Mouse (Mus musculus): ENCODE results near the gene Gpc5. TPM values are rescaled to one million over a fixed set of nuclear protein-coding genes. Genes with fewer than 3 reads are reported as not detected.

Gpc5 gene
- polyA plus RNA-seq, 1 experiment from 2014 or later = 0.09 TPM

DNA sequence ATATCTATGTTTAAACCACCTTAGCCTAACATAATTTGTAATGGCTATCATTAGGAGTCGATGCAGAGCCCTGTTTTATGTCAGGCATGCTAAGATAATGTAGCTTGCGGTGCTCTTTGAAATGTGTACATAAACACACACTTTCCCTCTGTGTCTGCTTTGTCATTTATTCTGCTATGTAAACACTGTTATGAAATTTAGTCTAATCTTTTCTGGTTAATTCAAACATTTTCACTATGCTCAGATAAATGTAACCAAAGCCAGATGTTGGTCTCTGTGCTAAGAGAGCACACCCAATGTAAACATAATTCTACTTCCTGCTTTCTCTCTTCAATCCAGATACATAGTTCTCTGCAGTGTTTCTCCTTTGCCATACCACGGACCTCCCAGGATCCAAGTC is 1256.5 kb downstream of the Gpc5 start:
- ATAC-seq = no peak
- no peak overlapping the region for H3K27ac ChIP-seq (ENCODE audit: low read depth, low read length)

DNA sequence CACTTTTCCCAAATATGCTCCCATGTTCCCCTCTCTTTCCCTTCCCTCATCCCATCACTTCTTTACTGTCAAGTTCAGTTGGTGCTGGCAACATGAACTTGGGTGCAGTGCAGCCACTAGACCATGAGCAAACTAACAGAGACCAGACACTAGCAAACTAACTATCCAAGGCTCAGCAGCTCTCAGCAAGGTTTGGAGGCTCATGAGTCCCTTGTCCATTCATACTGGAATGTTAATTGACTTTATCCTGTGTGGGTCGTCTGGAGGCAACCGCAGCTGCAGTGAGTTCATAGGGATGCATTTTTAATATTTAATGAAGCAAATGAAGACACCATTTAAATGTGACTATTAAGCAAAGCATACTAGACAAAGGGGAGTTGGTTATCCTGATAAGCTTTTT is 1292.6 kb downstream of the Gpc5 start:
- Histone ChIP-seq H3K4me2 (replicated peaks; ENCODE audit: low read depth) (no peak overlapping the region), H3K27ac (ENCODE audit: low read depth, low read length) (no peak overlapping the region), H3K9me3 (ENCODE audit: control insufficient read depth) (no peaks in the 10 kb centered on the region), H3K27me3 (replicated peaks; ENCODE audit: control insufficient read depth, insufficient read depth, low read length) (no peaks in the 10 kb centered on the region), H3K4me1 (replicated peaks; ENCODE audit: control insufficient read depth, insufficient read depth, low read length) (no peaks in the 10 kb centered on the region), H3K4me3 (ENCODE audit: low read depth, low read length) (no peak overlapping the region), H3K36me3 (ENCODE audit: control insufficient read depth, insufficient read depth) (no peaks in the 10 kb centered on the region), H3K9ac (ENCODE audit: low read depth, low read length) (no peak overlapping the region)
- ATAC-seq = no peak
- TF ChIP-seq CTCF (IDR thresholded peaks at IDR 0.05; ENCODE audit: low read depth) = no peak
- WGBS = 81% methylated on average over 2 of the region's 2 CpGs

More for the DNA sequence above, 1256.5 kb downstream of the Gpc5 start:
- H3K36me3 ChIP-seq (ENCODE audit: control insufficient read depth, insufficient read depth) = no peaks in the 10 kb centered on the region
- no peaks in the 10 kb centered on the region for H3K27me3 ChIP-seq (replicated peaks; ENCODE audit: control insufficient read depth, insufficient read depth, low read length)
- no peak overlapping the region for H3K4me3 ChIP-seq (ENCODE audit: low read depth, low read length)
- TF ChIP-seq CTCF (IDR thresholded peaks at IDR 0.05; ENCODE audit: low read depth) = no peak
- WGBS = 23% methylated on average over 3 of the region's 3 CpGs
- H3K9ac ChIP-seq (ENCODE audit: low read depth, low read length) = no peak overlapping the region
- no peaks in the 10 kb centered on the region for H3K9me3 ChIP-seq (ENCODE audit: control insufficient read depth)
- H3K4me2 ChIP-seq (replicated peaks; ENCODE audit: low read depth) = no peak overlapping the region
- no peaks in the 10 kb centered on the region for H3K4me1 ChIP-seq (replicated peaks; ENCODE audit: control insufficient read depth, insufficient read depth, low read length)

GRCm38 (mm10) chr14:116415511-116415910 is 1323.5 kb downstream of the Gpc5 start:
- Histone ChIP-seq H3K27ac (ENCODE audit: low read depth, low read length) (no peak overlapping the region), H3K27me3 (replicated peaks; ENCODE audit: control insufficient read depth, insufficient read depth, low read length) (no peaks in the 10 kb centered on the region), H3K36me3 (ENCODE audit: control insufficient read depth, insufficient read depth) (no peaks in the 10 kb centered on the region), H3K4me1 (replicated peaks; ENCODE audit: control insufficient read depth, insufficient read depth, low read length) (no peaks in the 10 kb centered on the region), H3K9ac (ENCODE audit: low read depth, low read length) (no peak overlapping the region), H3K9me3 (ENCODE audit: control insufficient read depth) (no peaks in the 10 kb centered on the region), H3K4me3 (ENCODE audit: low read depth, low read length) (no peak overlapping the region), H3K4me2 (replicated peaks; ENCODE audit: low read depth) (no peak overlapping the region)
- ATAC-seq = no peak
- no peak for TF ChIP-seq CTCF (IDR thresholded peaks at IDR 0.05; ENCODE audit: low read depth)
- WGBS = 77% methylated on average over 3 of the region's 3 CpGs

DNA sequence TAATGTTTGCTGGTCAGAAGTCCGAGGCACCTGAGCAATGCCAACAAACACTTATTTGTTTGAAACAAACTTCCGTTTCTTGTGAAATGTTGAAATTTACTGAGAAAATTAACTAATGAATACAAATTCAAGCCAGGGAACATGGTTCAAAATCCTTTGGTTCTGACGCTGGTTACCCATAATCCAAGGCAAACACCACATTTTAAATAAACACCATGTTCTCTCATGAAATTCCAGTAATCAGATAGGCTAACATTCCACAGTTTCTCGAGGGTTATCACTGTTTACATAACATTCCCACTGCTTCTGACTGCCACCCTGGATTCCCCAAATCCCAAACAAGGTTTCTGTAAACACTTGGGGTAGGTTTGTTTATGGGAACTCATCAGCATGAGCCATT is 1356.2 kb downstream of the Gpc5 start:
- Histone ChIP-seq H3K9ac (ENCODE audit: low read depth, low read length) (no peak overlapping the region), H3K4me2 (replicated peaks; ENCODE audit: low read depth) (no peak overlapping the region), H3K4me3 (ENCODE audit: low read depth, low read length) (no peak overlapping the region), H3K27ac (ENCODE audit: low read depth, low read length) (no peak overlapping the region), H3K9me3 (ENCODE audit: control insufficient read depth) (no peaks in the 10 kb centered on the region), H3K27me3 (replicated peaks; ENCODE audit: control insufficient read depth, insufficient read depth, low read length) (no peaks in the 10 kb centered on the region), H3K36me3 (ENCODE audit: control insufficient read depth, insufficient read depth) (no peaks in the 10 kb centered on the region), H3K4me1 (replicated peaks; ENCODE audit: control insufficient read depth, insufficient read depth, low read length) (no peaks in the 10 kb centered on the region)
- 22% methylated on average over 4 of the region's 4 CpGs for WGBS
- ATAC-seq = no peak
- no peak for TF ChIP-seq CTCF (IDR thresholded peaks at IDR 0.05; ENCODE audit: low read depth)

DNA sequence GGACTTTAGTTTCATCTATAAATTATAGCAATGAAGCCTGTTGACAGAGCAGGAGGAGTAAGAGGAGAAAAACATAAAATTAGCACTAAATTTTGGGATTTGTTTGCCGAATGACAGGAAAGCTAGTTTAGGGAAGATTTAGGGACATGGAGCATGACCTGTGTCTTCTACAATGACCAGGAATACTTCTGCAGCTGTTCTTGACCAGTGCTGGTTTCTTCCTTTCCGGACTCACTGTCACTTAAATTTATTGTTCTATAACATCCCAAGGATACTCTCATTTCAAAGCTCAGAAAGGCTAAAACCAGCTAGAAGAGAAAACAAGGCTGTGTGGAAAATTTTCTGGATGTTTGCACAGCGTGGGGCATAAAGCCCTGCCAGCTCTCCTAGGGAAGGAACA is 1361.3 kb downstream of the Gpc5 start:
- H3K4me2 ChIP-seq (replicated peaks; ENCODE audit: low read depth) = no peak overlapping the region
- H3K27me3 ChIP-seq (replicated peaks; ENCODE audit: control insufficient read depth, insufficient read depth, low read length) = no peaks in the 10 kb centered on the region
- H3K36me3 ChIP-seq (ENCODE audit: control insufficient read depth, insufficient read depth) = no peaks in the 10 kb centered on the region
- no peak for TF ChIP-seq CTCF (IDR thresholded peaks at IDR 0.05; ENCODE audit: low read depth)
- H3K9ac ChIP-seq (ENCODE audit: low read depth, low read length) = no peak overlapping the region
- no peaks in the 10 kb centered on the region for H3K4me1 ChIP-seq (replicated peaks; ENCODE audit: control insufficient read depth, insufficient read depth, low read length)
- no peaks in the 10 kb centered on the region for H3K9me3 ChIP-seq (ENCODE audit: control insufficient read depth)
- no peak for ATAC-seq
- no peak overlapping the region for H3K4me3 ChIP-seq (ENCODE audit: low read depth, low read length)
- H3K27ac ChIP-seq (ENCODE audit: low read depth, low read length) = no peak overlapping the region
- 69% methylated on average over 3 of the region's 3 CpGs for WGBS

GRCm38 (mm10) chr14:116456211-116456610 is 1364.2 kb downstream of the Gpc5 start:
- ATAC-seq = no peak
- H3K9ac ChIP-seq (ENCODE audit: low read depth, low read length) = no peak overlapping the region
- TF ChIP-seq CTCF (IDR thresholded peaks at IDR 0.05; ENCODE audit: low read depth) = no peak
- no peak overlapping the region for H3K4me2 ChIP-seq (replicated peaks; ENCODE audit: low read depth)
- H3K27me3 ChIP-seq (replicated peaks; ENCODE audit: control insufficient read depth, insufficient read depth, low read length) = no peaks in the 10 kb centered on the region
- 43% methylated on average over 4 of the region's 4 CpGs for WGBS
- no peaks in the 10 kb centered on the region for H3K4me1 ChIP-seq (replicated peaks; ENCODE audit: control insufficient read depth, insufficient read depth, low read length)
- H3K9me3 ChIP-seq (ENCODE audit: control insufficient read depth) = no peaks in the 10 kb centered on the region
- no peaks in the 10 kb centered on the region for H3K36me3 ChIP-seq (ENCODE audit: control insufficient read depth, insufficient read depth)
- no peak overlapping the region for H3K4me3 ChIP-seq (ENCODE audit: low read depth, low read length)
- no peak overlapping the region for H3K27ac ChIP-seq (ENCODE audit: low read depth, low read length)
